Mouse (Mus musculus) forebrain, embryonic 15.5 days (tissue): ENCODE results near the gene Tmpo. TPM values are rescaled to one million over a fixed set of nuclear protein-coding genes. Genes with fewer than 3 reads are reported as not detected.
"Not testable (repeated sequence)": the region's sequence is repeated elsewhere in the genome, so short reads cannot be mapped to it uniquely, and the experiment has no call there.

Experiments used
- ATAC-seq: fragments of 200-750 bp; cut with Nextera tagmentation; replicated peaks from 2 replicates; pipeline ENCODE4 v1.8.0; 2017; ENCODE audit warnings: mild to moderate bottlenecking, moderate TSS enrichment, moderate library complexity
- H3K27ac ChIP-seq: fragments of 300-500 bp; sonication (generic); replicated peaks from 2 replicates; pipeline ENCODE4 v1.5.1; 2015; ENCODE audit warnings: mild to moderate bottlenecking, inconsistent platforms
- H3K27me3 ChIP-seq: fragments of 300-500 bp; sonication (generic); 2 replicates; pipeline ENCODE4 v1.6.1; 2015; ENCODE audit warnings: inconsistent platforms
- H3K36me3 ChIP-seq: fragments of 300-500 bp; sonication (generic); 2 replicates; pipeline ENCODE4 v1.6.1; 2015; ENCODE audit warnings: mild to moderate bottlenecking, inconsistent platforms
- H3K4me1 ChIP-seq: fragments of 300-500 bp; sonication (generic); 2 replicates; pipeline ENCODE4 v1.6.1; 2015; ENCODE audit warnings: inconsistent platforms
- H3K4me2 ChIP-seq: fragments of 300-500 bp; sonication (generic); replicated peaks from 2 replicates; pipeline ENCODE4 v1.6.1; 2015; ENCODE audit warnings: mild to moderate bottlenecking, inconsistent platforms
- H3K4me3 ChIP-seq: fragments of 300-500 bp; sonication (generic); 2 replicates; pipeline ENCODE4 v1.5.1; 2015; ENCODE audit warnings: mild to moderate bottlenecking, inconsistent platforms
- H3K9ac ChIP-seq: fragments of 300-500 bp; sonication (generic); replicated peaks from 2 replicates; pipeline ENCODE4 v1.6.1; 2015; ENCODE audit warnings: mild to moderate bottlenecking, inconsistent platforms
- H3K9me3 ChIP-seq: fragments of 300-500 bp; sonication (generic); 2 replicates; pipeline ENCODE4 v1.6.1; 2016; ENCODE audit warnings: inconsistent platforms
- WGBS: fragments of 180-500 bp; shearing (Covaris S2); methylation state at CpG from one replicate; pipeline ENCODE4 v1.1.7; 2015; ENCODE audit warnings: mixed read lengths; 5-methylcytosine and 5-hydroxymethylcytosine counted together
- polyA plus RNA-seq: library from polyadenylated mRNA; unstranded; fragments of >200 nt; fragmentation: Nextera tagmentation; extraction: Ambion mirVana; gene quantifications from 2 replicates; pipeline ENCODE4 v1.2.1, GENCODE M21; 2015

Gene Tmpo
- polyA plus RNA-seq, 1 experiment from 2014 or later, result 194 TPM

- H3K9ac ChIP-seq, result no peak overlapping the region
- ATAC-seq, result no peak
- H3K9me3 ChIP-seq, result no peaks in the 10 kb centered on the region
- no peak overlapping the region for H3K4me3 ChIP-seq
- no peak overlapping the region for H3K27ac ChIP-seq
- H3K36me3 ChIP-seq, result no peaks in the 10 kb centered on the region
- H3K4me2 ChIP-seq, result no peak overlapping the region
- H3K4me1 ChIP-seq, result no peaks in the 10 kb centered on the region
- WGBS, result 95% methylated on average over 1 of the region's 1 CpGs
- no peaks in the 10 kb centered on the region for H3K27me3 ChIP-seq
Observed at GRCm38 (mm10) chr10:91199238-91199780, 18.2 kb upstream of the Tmpo start.

- WGBS, result 90% methylated on average over 8 of the region's 8 CpGs
- H3K4me1 ChIP-seq, result no peaks in the 10 kb centered on the region
- no peaks in the 10 kb centered on the region for H3K36me3 ChIP-seq
- no peak for ATAC-seq
- no peak overlapping the region for H3K4me2 ChIP-seq
- no peaks in the 10 kb centered on the region for H3K27me3 ChIP-seq
- H3K4me3 ChIP-seq, result no peak overlapping the region
- H3K9ac ChIP-seq, result no peak overlapping the region
- no peaks in the 10 kb centered on the region for H3K9me3 ChIP-seq
- no peak overlapping the region for H3K27ac ChIP-seq
Observed at GRCm38 (mm10) chr10:91197704-91198103, 16.6 kb upstream of the Tmpo start.

GRCm38 (mm10) chr10:91196778-91197177 lies 15.7 kb upstream of the Tmpo start:
- ATAC-seq, result no peak
- Histone ChIP-seq H3K9ac (no peak overlapping the region), H3K4me2 (no peak overlapping the region), H3K9me3 (no peaks in the 10 kb centered on the region), H3K27me3 (no peaks in the 10 kb centered on the region), H3K27ac (no peak overlapping the region), H3K4me3 (no peak overlapping the region), H3K36me3 (no peaks in the 10 kb centered on the region), H3K4me1 (no peaks in the 10 kb centered on the region)
- WGBS, result 97% methylated on average over 1 of the region's 1 CpGs

GRCm38 (mm10) chr10:91195680-91196079 lies 14.6 kb upstream of the Tmpo start:
- no peaks in the 10 kb centered on the region for H3K4me1 ChIP-seq
- H3K27ac ChIP-seq, result no peak overlapping the region
- 82% methylated on average over 5 of the region's 5 CpGs for WGBS
- no peak overlapping the region for H3K9ac ChIP-seq
- no peak for ATAC-seq
- no peaks in the 10 kb centered on the region for H3K27me3 ChIP-seq
- no peaks in the 10 kb centered on the region for H3K9me3 ChIP-seq
- H3K4me2 ChIP-seq, result no peak overlapping the region
- no peaks in the 10 kb centered on the region for H3K36me3 ChIP-seq
- no peak overlapping the region for H3K4me3 ChIP-seq

- Histone ChIP-seq H3K9me3 (no peaks in the 10 kb centered on the region), H3K4me2 (no peak overlapping the region), H3K4me3 (no peak overlapping the region), H3K36me3 (no peaks in the 10 kb centered on the region), H3K27me3 (no peaks in the 10 kb centered on the region), H3K4me1 (no peaks in the 10 kb centered on the region), H3K9ac (no peak overlapping the region), H3K27ac (no peak overlapping the region)
- ATAC-seq, result no peak
- WGBS, result 89% methylated on average over 14 of the region's 14 CpGs
Observed at GRCm38 (mm10) chr10:91195091-91195490, 14.0 kb upstream of the Tmpo start.

- H3K4me1 ChIP-seq, result peaks cover 12% of the 10 kb centered on the region
- ATAC-seq, result peak; percentile 78
- H3K27ac ChIP-seq, result no peak overlapping the region
- WGBS, result 70% methylated on average over 5 of the region's 5 CpGs
- no peaks in the 10 kb centered on the region for H3K27me3 ChIP-seq
- no peaks in the 10 kb centered on the region for H3K36me3 ChIP-seq
- H3K9me3 ChIP-seq, result no peaks in the 10 kb centered on the region
- no peak overlapping the region for H3K4me2 ChIP-seq
- no peak overlapping the region for H3K4me3 ChIP-seq
- no peak overlapping the region for H3K9ac ChIP-seq
Observed at GRCm38 (mm10) chr10:91191851-91192250, 10.7 kb upstream of the Tmpo start.

GRCm38 (mm10) chr10:91189476-91189875 lies 8.4 kb upstream of the Tmpo start:
- no peaks in the 10 kb centered on the region for H3K27me3 ChIP-seq
- WGBS, result 94% methylated on average over 6 of the region's 6 CpGs

GRCm38 (mm10) chr10:91188684-91189287 lies 7.7 kb upstream of the Tmpo start:
- ATAC-seq, result no peak
- H3K27ac ChIP-seq, result peak overlapping the region; percentile 97
- H3K4me1 ChIP-seq, result peaks cover 14% of the 10 kb centered on the region
- no peak overlapping the region for H3K4me3 ChIP-seq
- no peaks in the 10 kb centered on the region for H3K36me3 ChIP-seq
- no peak overlapping the region for H3K9ac ChIP-seq
- no peak overlapping the region for H3K4me2 ChIP-seq
- no peaks in the 10 kb centered on the region for H3K9me3 ChIP-seq
- H3K27me3 ChIP-seq, result no peaks in the 10 kb centered on the region
- 76% methylated on average over 5 of the region's 5 CpGs for WGBS

More at GRCm38 (mm10) chr10:91189476-91189875, 8.4 kb upstream of the Tmpo start:
- peaks cover 14% of the 10 kb centered on the region for H3K4me1 ChIP-seq
- no peak overlapping the region for H3K9ac ChIP-seq
- H3K27ac ChIP-seq, result no peak overlapping the region
- no peaks in the 10 kb centered on the region for H3K9me3 ChIP-seq
- H3K4me3 ChIP-seq, result no peak overlapping the region
- H3K4me2 ChIP-seq, result no peak overlapping the region
- H3K36me3 ChIP-seq, result no peaks in the 10 kb centered on the region
- ATAC-seq, result no peak

- peak overlapping the region; percentile 44 for H3K4me3 ChIP-seq
- H3K36me3 ChIP-seq, result no peaks in the 10 kb centered on the region
- ATAC-seq, result peak; percentile 64; the same call in 1 of the 2 replicates
- H3K27me3 ChIP-seq, result no peaks in the 10 kb centered on the region
- under 1% methylated on average over 15 of the region's 15 CpGs for WGBS
- H3K27ac ChIP-seq, result peak overlapping the region; percentile 97
- H3K4me2 ChIP-seq, result peak overlapping the region; percentile 58
- peak overlapping the region; percentile 81 for H3K9ac ChIP-seq
- peaks cover 22% of the 10 kb centered on the region for H3K4me1 ChIP-seq
- H3K9me3 ChIP-seq, result no peaks in the 10 kb centered on the region
Observed at GRCm38 (mm10) chr10:91187872-91188271, 6.8 kb upstream of the Tmpo start.

GRCm38 (mm10) chr10:91187349-91187748 lies 6.2 kb upstream of the Tmpo start:
- peak overlapping the region; percentile 97 for H3K27ac ChIP-seq
- WGBS, result 7% methylated on average over 10 of the region's 10 CpGs
- no peak for ATAC-seq

GRCm38 (mm10) chr10:91185721-91186120 lies 4.6 kb upstream of the Tmpo start:
- H3K4me2 ChIP-seq, result no peak overlapping the region
- no peaks in the 10 kb centered on the region for H3K9me3 ChIP-seq
- no peak for ATAC-seq
- 98% methylated on average over 2 of the region's 2 CpGs for WGBS
- no peaks in the 10 kb centered on the region for H3K36me3 ChIP-seq
- no peak overlapping the region for H3K27ac ChIP-seq
- peaks cover 30% of the 10 kb centered on the region for H3K4me1 ChIP-seq
- H3K27me3 ChIP-seq, result no peaks in the 10 kb centered on the region
- H3K4me3 ChIP-seq, result no peak overlapping the region
- H3K9ac ChIP-seq, result no peak overlapping the region

More at GRCm38 (mm10) chr10:91187349-91187748, 6.2 kb upstream of the Tmpo start:
- peak overlapping the region; percentile 81 for H3K9ac ChIP-seq
- no peaks in the 10 kb centered on the region for H3K36me3 ChIP-seq
- peaks cover 25% of the 10 kb centered on the region for H3K4me1 ChIP-seq
- no peaks in the 10 kb centered on the region for H3K9me3 ChIP-seq
- H3K4me2 ChIP-seq, result peak overlapping the region; percentile 58
- no peaks in the 10 kb centered on the region for H3K27me3 ChIP-seq
- H3K4me3 ChIP-seq, result peak overlapping the region; percentile 44

GRCm38 (mm10) chr10:91184893-91185292 lies 3.8 kb upstream of the Tmpo start:
- H3K27ac ChIP-seq, ATAC-seq, H3K9me3 ChIP-seq, H3K4me3 ChIP-seq, H3K9ac ChIP-seq, H3K36me3 ChIP-seq, H3K4me2 ChIP-seq, H3K27me3 ChIP-seq: not testable (repeated sequence)
- WGBS, result 59% methylated on average over 5 of the region's 5 CpGs
- H3K4me1 ChIP-seq, result peaks cover 38% of the 10 kb centered on the region

GRCm38 (mm10) chr10:91183316-91183715 lies 2.2 kb upstream of the Tmpo start:
- ATAC-seq, result no peak
- 51% methylated on average over 3 of the region's 3 CpGs for WGBS

More at GRCm38 (mm10) chr10:91183316-91183715, 2.2 kb upstream of the Tmpo start:
- H3K4me1 ChIP-seq, result peaks cover 40% of the 10 kb centered on the region
- peak overlapping the region; percentile 71 for H3K4me3 ChIP-seq
- H3K9ac ChIP-seq, result peak overlapping the region; percentile 35; the same call in 1 of the 2 replicates
- H3K27me3 ChIP-seq, result no peaks in the 10 kb centered on the region
- H3K4me2 ChIP-seq, result peak overlapping the region; percentile 56
- H3K36me3 ChIP-seq, result no peaks in the 10 kb centered on the region
- no peaks in the 10 kb centered on the region for H3K9me3 ChIP-seq
- peak overlapping the region; percentile 100 for H3K27ac ChIP-seq
